Mouse (Mus musculus): ENCODE measurements around the gene Pnpo. TPM values are rescaled to one million over a fixed set of nuclear protein-coding genes. Genes with fewer than 3 reads are reported as not detected.

The Pnpo gene
- total RNA-seq (2021), result 10 to 100 TPM; 33.0 to 36.7 TPM
- long read RNA-seq, experiment 1, transcript Pnpo-201 (7 exons, 1,994 nt), result major isoform, 38 of 43 reads
- long read RNA-seq, experiment 1, partial matches to known transcripts, result 1 of 43 reads
- long read RNA-seq, experiment 1, other reads (novel, unspliced or antisense), result 4 of 43 reads
- long read RNA-seq, experiment 2, transcript Pnpo-201 (7 exons, 1,994 nt), result major isoform, 44 of 51 reads
- long read RNA-seq, experiment 2, partial matches to known transcripts, result 6 of 51 reads
- long read RNA-seq, experiment 2, other reads (novel, unspliced or antisense), result 1 of 51 reads

- DNase-seq (ENCODE audit: low spot score in 2 of 2), result peak; percentile 85 to 96
Measured at GRCm38 (mm10) chr11:96943746-96944304, at the start of gene Pnpo. Gene Pnpo, minus strand, starts transcription at chr11:96943986.

- DNase-seq (ENCODE audit: low spot score in 2 of 2), result no peak
Measured at GRCm38 (mm10) chr11:96992722-96993311, 49.0 kb upstream of the Pnpo start.

GRCm38 (mm10) chr11:96991501-96991900 lies 47.7 kb upstream of the Pnpo start:
- no peak for DNase-seq (ENCODE audit: low spot score in 2 of 2)

- DNase-seq (ENCODE audit: low spot score in 2 of 2), result no peak
Measured at GRCm38 (mm10) chr11:96987873-96988655, 44.3 kb upstream of the Pnpo start.

- DNase-seq (ENCODE audit: low spot score in 2 of 2), result no peak
Measured at GRCm38 (mm10) chr11:96986463-96986862, 42.7 kb upstream of the Pnpo start.

GRCm38 (mm10) chr11:96984903-96985302 lies 41.1 kb upstream of the Pnpo start:
- DNase-seq (ENCODE audit: low spot score in 2 of 2), result no peak

- DNase-seq (ENCODE audit: low spot score in 2 of 2), result no peak
Measured at GRCm38 (mm10) chr11:96982859-96983258, 39.1 kb upstream of the Pnpo start, which contains the start of gene Sp2. Gene Sp2, minus strand, starts transcription at chr11:96982959.

- peak; percentile 80 to 85 for DNase-seq (ENCODE audit: low spot score in 2 of 2)
Measured at GRCm38 (mm10) chr11:96982355-96982754, 38.6 kb upstream of the Pnpo start.

GRCm38 (mm10) chr11:96981461-96981860 lies 37.7 kb upstream of the Pnpo start:
- no peak for DNase-seq (ENCODE audit: low spot score in 2 of 2)

- no peak for DNase-seq (ENCODE audit: low spot score in 2 of 2)
Measured at GRCm38 (mm10) chr11:96980021-96980420, 36.2 kb upstream of the Pnpo start.

- DNase-seq (ENCODE audit: low spot score in 2 of 2), result no peak
Measured at GRCm38 (mm10) chr11:96979329-96979728, 35.5 kb upstream of the Pnpo start.

- no peak for DNase-seq (ENCODE audit: low spot score in 2 of 2)
Measured at GRCm38 (mm10) chr11:96978401-96979246, 34.8 kb upstream of the Pnpo start.

GRCm38 (mm10) chr11:96977606-96978400 lies 34.0 kb upstream of the Pnpo start:
- DNase-seq (ENCODE audit: low spot score in 2 of 2), result peak; percentile 100

GRCm38 (mm10) chr11:96976911-96977591 lies 33.3 kb upstream of the Pnpo start:
- DNase-seq (ENCODE audit: low spot score in 2 of 2), result peak in 1 of 2 experiments; percentile 79

GRCm38 (mm10) chr11:96976379-96976687 lies 32.5 kb upstream of the Pnpo start:
- no peak for DNase-seq (ENCODE audit: low spot score in 2 of 2)

GRCm38 (mm10) chr11:96975511-96976378 lies 32.0 kb upstream of the Pnpo start:
- no peak for DNase-seq (ENCODE audit: low spot score in 2 of 2)

- no peak for DNase-seq (ENCODE audit: low spot score in 2 of 2)
Measured at GRCm38 (mm10) chr11:96974813-96975212, 31.0 kb upstream of the Pnpo start.

GRCm38 (mm10) chr11:96973426-96973964 lies 29.7 kb upstream of the Pnpo start:
- peak in 1 of 2 experiments; percentile 63 for DNase-seq (ENCODE audit: low spot score in 2 of 2)

Measured in layer of hippocampus, postnatal 14 days (tissue).